ENCODE assay signal across 16 mouse cellular contexts in the genomic region with DNA sequence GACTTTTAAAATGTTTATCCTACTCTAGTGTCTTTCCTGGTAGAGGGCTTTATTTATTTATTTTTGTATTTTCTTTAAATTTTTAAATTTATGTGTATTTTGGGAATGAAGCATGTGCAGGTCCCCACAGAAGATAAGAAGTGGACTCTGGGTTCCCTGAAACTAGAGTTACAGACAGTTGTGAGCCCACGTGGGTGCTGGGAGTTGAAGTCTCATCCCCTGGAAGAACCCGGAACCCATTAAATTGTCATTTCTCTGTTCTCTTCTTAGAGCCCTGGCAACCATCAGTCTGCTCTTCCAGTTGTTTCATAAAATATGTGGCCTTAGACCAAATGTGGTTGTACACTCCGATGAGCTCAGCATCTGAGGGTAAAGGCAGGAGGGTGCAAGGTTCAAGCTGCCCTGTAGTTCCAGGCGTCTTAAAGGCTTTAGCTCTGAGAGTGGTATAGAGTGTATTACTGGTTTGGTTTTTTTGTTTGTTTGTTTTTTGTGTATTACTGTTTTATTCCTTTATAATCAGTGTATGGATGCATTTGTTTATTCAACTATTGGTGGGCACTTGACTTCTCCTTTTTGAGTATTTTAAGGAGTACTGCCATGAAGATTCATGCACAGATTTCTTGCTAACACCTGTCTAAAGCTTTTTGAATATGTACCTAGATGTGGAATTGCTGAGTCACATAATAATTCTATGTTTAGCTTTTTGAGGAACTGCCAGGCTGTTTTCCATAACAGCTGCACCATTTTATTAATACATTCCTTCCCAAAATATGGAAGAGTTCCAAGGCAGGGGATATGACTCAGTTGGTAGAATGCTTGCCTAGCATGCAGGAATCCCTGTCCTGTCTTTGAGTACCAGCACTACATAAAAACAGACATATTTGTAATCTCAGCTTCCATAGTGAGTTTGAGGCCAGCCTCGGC. TPM values are rescaled to one million over a fixed set of nuclear protein-coding genes. Genes with fewer than 3 reads are reported as not detected.
DNase-seq lines count a peak whose midpoint lies in the region; ATAC-seq and TF ChIP-seq lines count a peak whose summit lies in the region.
"Had no signal": no experiment of that assay in that cellular context is flagged by ENCODE, and none has a peak within 500 bp of the region (broad histone marks: within the 10 kb centered on the region; RNA-seq: fewer than 3 reads in every experiment).

No protein-coding gene starts in this region.

- no peaks in the 10 kb centered on the region for H3K36me3 ChIP-seq in C2C12 (ENCODE audit: control insufficient read depth, insufficient read depth)
- peaks cover 25% of the 10 kb centered on the region for H3K36me3 ChIP-seq in midbrain, embryonic 14.5 days (ENCODE audit: control insufficient read depth, insufficient read depth, low read length)

- H3K27ac ChIP-seq in left cerebral cortex, adult 2 months = no peak overlapping the region; the same call in 1 of the 2 replicates
- no peak overlapping the region for H3K27ac ChIP-seq in midbrain, embryonic 14.5 days (replicated peaks; ENCODE audit: low read depth, low read length)
- H3K27ac ChIP-seq: forebrain, embryonic 10.5 days; heart, embryonic 10.5 days; hindbrain, embryonic 10.5 days; midbrain, embryonic 12.5 days had no signal

- no peaks in the 10 kb centered on the region for H3K79me2 ChIP-seq in C2C12 (ENCODE audit: control insufficient read depth, insufficient read depth)

- ATAC-seq in midbrain, embryonic 14.5 days (ENCODE audit: low FRiP score, low TSS enrichment) = no peak

- no peak overlapping the region for H3K4me2 ChIP-seq in midbrain, embryonic 14.5 days (ENCODE audit: low read length)
- H3K4me2 ChIP-seq: midbrain, embryonic 12.5 days had no signal

- TF ChIP-seq CTCF in left cerebral cortex, adult 2 months (IDR thresholded peaks at IDR 0.05) = no peak
- TF ChIP-seq CTCF in C2C12 (IDR thresholded peaks at IDR 0.05; ENCODE audit: control insufficient read depth, insufficient read depth, insufficient read length) = no peak

- H3K4me3 ChIP-seq in left cerebral cortex, adult 2 months = no peak overlapping the region
- H3K4me3 ChIP-seq in C2C12 (ENCODE audit: insufficient read depth, poor library complexity, severe bottlenecking) = no peak overlapping the region
- no peak overlapping the region for H3K4me3 ChIP-seq in midbrain, embryonic 14.5 days (replicated peaks; ENCODE audit: low read depth, low read length)
- H3K4me3 ChIP-seq: forebrain, embryonic 10.5 days; heart, embryonic 10.5 days; hindbrain, embryonic 10.5 days; midbrain, embryonic 12.5 days had no signal

- 93% methylated on average over 5 of the region's 5 CpGs for WGBS in midbrain, embryonic 14.5 days

- no peaks in the 10 kb centered on the region for H3K79me3 ChIP-seq in C2C12 (ENCODE audit: low read depth)

- H3K27me3 ChIP-seq in C2C12 (ENCODE audit: control insufficient read depth, insufficient read depth, insufficient read length) = no peaks in the 10 kb centered on the region
- no peaks in the 10 kb centered on the region for H3K27me3 ChIP-seq in midbrain, embryonic 14.5 days (ENCODE audit: control insufficient read depth, insufficient read depth, low read length)
- H3K27me3 ChIP-seq: midbrain, embryonic 12.5 days had no signal

- no peak overlapping the region for H3ac ChIP-seq in C2C12 (ENCODE audit: control insufficient read depth, insufficient read length, low read depth)

- H3K4me1 ChIP-seq in midbrain, embryonic 14.5 days (ENCODE audit: control insufficient read depth, insufficient read depth, low read length) = no peaks in the 10 kb centered on the region
- H3K4me1 ChIP-seq: forebrain, embryonic 10.5 days; heart, embryonic 10.5 days; hindbrain, embryonic 10.5 days; midbrain, embryonic 12.5 days had no signal

- DNase-seq in frontal cortex, adult 2 months (ENCODE audit: extremely low spot score in 1 of 2, low spot score in 1 of 2) = peak; percentile 21 to 68
- DNase-seq in frontal cortex, postnatal 25 days (ENCODE audit: low spot score in 2 of 2) = no peak
- peak; percentile 9 for DNase-seq in left cerebral cortex, adult 11 months (ENCODE audit: low spot score)
- no peak for DNase-seq in left cerebral cortex, adult 2 months (ENCODE audit: extremely low spot score in 1 of 2, low spot score in 2 of 2)
- peak; percentile 32 for DNase-seq in lung, postnatal 10 days
- DNase-seq in thymus, adult 18-20 months = no peak
- DNase-seq in midbrain, embryonic 14.5 days = no peak
- DNase-seq: B cell, adult 2 months; spleen, adult 18-20 months had no signal

- no peak overlapping the region for H3K9ac ChIP-seq in midbrain, embryonic 14.5 days (replicated peaks; ENCODE audit: low read length)
- H3K9ac ChIP-seq: midbrain, embryonic 12.5 days had no signal

- intact Hi-C loops in left cerebral cortex, adult 2 months (cut with DNase I) = no loop called here

- no peaks in the 10 kb centered on the region for H3K9me3 ChIP-seq in midbrain, embryonic 14.5 days (ENCODE audit: control insufficient read depth, low read length)
- H3K9me3 ChIP-seq: forebrain, embryonic 10.5 days; G1E; heart, embryonic 10.5 days; hindbrain, embryonic 10.5 days; midbrain, embryonic 12.5 days had no signal

TF ChIP-seq in C2C12, 6 proteins besides CTCF, POLR2A, EP300 and RAD21:
- TF ChIP-seq MYOD1 (IDR thresholded peaks at IDR 0.05; ENCODE audit: control insufficient read depth, insufficient read length, low read depth) = peak; percentile 89
- TF ChIP-seq MYOG (IDR thresholded peaks at IDR 0.05; ENCODE audit: control insufficient read depth, extremely low read depth, insufficient read length) = no peak
- no peak for TF ChIP-seq CEBPB (IDR thresholded peaks at IDR 0.05; ENCODE audit: low read depth)
- TF ChIP-seq FOSL1 (IDR thresholded peaks at IDR 0.05; ENCODE audit: insufficient read depth, low read length, poor library complexity, severe bottlenecking) = peak; percentile 69
- TF ChIP-seq MAX (IDR thresholded peaks at IDR 0.05) = peak; percentile 77
- peak; percentile 58 for TF ChIP-seq USF1 (IDR thresholded peaks at IDR 0.05; ENCODE audit: low read depth)
TF ChIP-seq in C2C12: peak in this region for 4.

RNA-seq across cellular contexts. Expression of gene Ctdspl2, which starts 39.5 kb away (rescaled TPM):
- 15.7 and 16.3 TPM in 2 replicates for polyA plus RNA-seq in frontal cortex, adult 2 months (2012; rRNA removed)
- total RNA-seq in left cerebral cortex, adult 2 months (2021) = 10 to 100 TPM; 33.2 to 34.2 TPM
- 5.4 TPM for polyA plus RNA-seq in C2C12 (2012; fragmentation: generic; extraction: Trizol)
- 34.1 and 41.1 TPM in 2 replicates for polyA plus RNA-seq in midbrain, embryonic 14.5 days (2014; fragmentation: Nextera tagmentation; extraction: Ambion mirVana)

RNA-seq across cellular contexts. Expression of gene Mageb3, which starts 39.6 kb away (rescaled TPM):
- 0.27 and 0.36 TPM in 2 replicates for polyA plus RNA-seq in frontal cortex, adult 2 months (2012; rRNA removed)
- under 1 TPM; 0.29 to 0.33 TPM for total RNA-seq in left cerebral cortex, adult 2 months (2021)
- 0.22 TPM for polyA plus RNA-seq in C2C12 (2012; fragmentation: generic; extraction: Trizol)
- 0.63 and 0.89 TPM in 2 replicates for polyA plus RNA-seq in midbrain, embryonic 14.5 days (2014; fragmentation: Nextera tagmentation; extraction: Ambion mirVana)
- total RNA-seq: gastrocnemius, adult 8-10 months had no signal
- polyA plus RNA-seq: G1E had no signal

RNA-seq across cellular contexts. Expression of gene Casc4, which starts 49.5 kb away (rescaled TPM):
- 38.1 and 45.7 TPM in 2 replicates for polyA plus RNA-seq in frontal cortex, adult 2 months (2012; rRNA removed)
- 100 to 1,000 TPM in 1 of 2 experiments, 10 to 100 TPM in 1; 96.5 to 105 TPM for total RNA-seq in left cerebral cortex, adult 2 months (2021)
- 5.0 TPM for polyA plus RNA-seq in C2C12 (2012; fragmentation: generic; extraction: Trizol)
- 26.6 and 26.7 TPM in 2 replicates for polyA plus RNA-seq in midbrain, embryonic 14.5 days (2014; fragmentation: Nextera tagmentation; extraction: Ambion mirVana)

Comparison
In these comparisons a context has a peak if more than half of its experiments do, and no peak if none do; other contexts are left out.
1. DNase-seq: peak in frontal cortex, adult 2 months (2 of 2), left cerebral cortex, adult 11 months (single experiment) and lung, postnatal 10 days (single experiment); none in frontal cortex, postnatal 25 days (0 of 2), left cerebral cortex, adult 2 months (0 of 2), thymus, adult 18-20 months (0 of 2) and midbrain, embryonic 14.5 days (single experiment).